Mouse (Mus musculus) cortical plate, adult 2 months (tissue): ENCODE measurements at regions not wholly inside any gene's neighbourhood (a gene's known extent, or its start where the extent isn't known, plus 50 kb on each side); places are given as distances from the start of the nearest gene placed in this dataset.

Source experiments
- CTCF ChIP-seq: fragments of 200-500 bp; IDR thresholded peaks from 2 replicates; pipeline ENCODE4 v1.5.1; 2011; ENCODE audit warnings: mild to moderate bottlenecking, control low read depth, low read length; ENCODE audit not compliant: insufficient read depth; ENCODE audit errors: extremely low read depth
- POLR2A ChIP-seq: fragments of 200-500 bp; IDR thresholded peaks from 2 replicates; pipeline ENCODE4 v1.6.1; 2011; ENCODE audit warnings: mild to moderate bottlenecking, low read length, control low read depth; ENCODE audit not compliant: insufficient read depth; ENCODE audit errors: extremely low read depth

GRCm38 (mm10) chr9:23115026-23115425 is 107.8 kb upstream of the Bmper start:
- no peak for TF ChIP-seq CTCF
- TF ChIP-seq POLR2A = no peak
